Mouse (Mus musculus) neural tube, embryonic 13.5 days (tissue): ENCODE measurements around the gene Fn1. TPM values are rescaled to one million over a fixed set of nuclear protein-coding genes. Genes with fewer than 3 reads are reported as not detected.

Experiments used
- ATAC-seq: fragments of 200-750 bp; cut with Nextera tagmentation; 2 replicates; pipeline ENCODE4 v1.8.0; 2017; ENCODE audit warnings: low read depth, mild to moderate bottlenecking, moderate TSS enrichment, moderate library complexity
- H3K27ac ChIP-seq: fragments of 300-500 bp; sonication (generic); replicated peaks from 2 replicates; pipeline ENCODE4 v1.5.1; 2015; ENCODE audit warnings: moderate library complexity, mild to moderate bottlenecking, inconsistent platforms
- H3K27me3 ChIP-seq: fragments of 300-500 bp; sonication (generic); 2 replicates; pipeline ENCODE4 v1.6.1; 2015; ENCODE audit warnings: mild to moderate bottlenecking, inconsistent platforms
- H3K36me3 ChIP-seq: fragments of 300-500 bp; sonication (generic); 2 replicates; pipeline ENCODE4 v1.6.1; 2015; ENCODE audit warnings: mild to moderate bottlenecking, inconsistent platforms
- H3K4me1 ChIP-seq: fragments of 300-500 bp; sonication (generic); replicated peaks from 2 replicates; pipeline ENCODE4 v1.6.1; 2015; ENCODE audit warnings: inconsistent platforms
- H3K4me2 ChIP-seq: fragments of 300-500 bp; sonication (generic); 2 replicates; pipeline ENCODE4 v1.6.1; 2015; ENCODE audit warnings: inconsistent platforms, mild to moderate bottlenecking, moderate library complexity
- H3K4me3 ChIP-seq: fragments of 300-500 bp; sonication (generic); 2 replicates; pipeline ENCODE4 v1.5.1; 2015; ENCODE audit warnings: mild to moderate bottlenecking, inconsistent platforms
- H3K9ac ChIP-seq: fragments of 300-500 bp; sonication (generic); 2 replicates; pipeline ENCODE4 v1.6.1; 2015; ENCODE audit warnings: moderate library complexity, mild to moderate bottlenecking, inconsistent platforms
- H3K9me3 ChIP-seq: fragments of 300-500 bp; sonication (generic); 2 replicates; pipeline ENCODE4 v1.6.1; 2016; ENCODE audit warnings: inconsistent platforms
- WGBS: fragments of 180-500 bp; shearing (Covaris S2); methylation state at CpG from one replicate; pipeline ENCODE4 v1.1.7; 2015; 5-methylcytosine and 5-hydroxymethylcytosine counted together
- polyA plus RNA-seq: library from polyadenylated mRNA; unstranded; fragments of >200 nt; fragmentation: Nextera tagmentation; extraction: Ambion mirVana; gene quantifications from 2 replicates; pipeline ENCODE4 v1.2.1, GENCODE M21; 2015

Fn1 gene
- polyA plus RNA-seq, 1 experiment from 2014 or later: 38.7 TPM

DNA sequence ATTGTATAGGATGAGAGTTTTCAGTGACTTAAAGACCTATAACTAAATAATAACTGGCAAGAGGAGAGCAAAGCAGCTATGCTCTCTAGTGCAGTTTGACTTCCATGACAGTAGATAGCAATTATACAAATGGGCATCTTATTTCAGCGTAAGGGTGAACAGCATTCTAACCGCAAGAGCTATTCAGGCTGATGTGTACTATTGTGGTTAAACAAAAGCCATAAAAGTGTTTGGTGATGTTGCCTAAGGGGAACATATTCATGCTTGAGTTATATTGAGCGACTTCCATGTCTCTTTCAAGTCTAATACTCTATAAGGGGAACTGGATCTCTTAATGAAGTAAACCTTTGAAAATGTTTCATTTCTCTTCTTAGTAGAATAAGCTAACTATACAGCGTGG lies 21.3 kb upstream of the Fn1 start:
- no peaks in the 10 kb centered on the region for H3K36me3 ChIP-seq
- peaks cover 11% of the 10 kb centered on the region for H3K4me1 ChIP-seq
- H3K27me3 ChIP-seq: no peaks in the 10 kb centered on the region
- no peak overlapping the region for H3K4me3 ChIP-seq
- H3K9ac ChIP-seq: no peak overlapping the region
- peak; percentile 50; the same call in 1 of the 2 replicates for ATAC-seq
- WGBS: 58% methylated on average over 4 of the region's 4 CpGs
- H3K27ac ChIP-seq: peak overlapping the region; percentile 65; the same call in 1 of the 2 replicates
- no peak overlapping the region for H3K4me2 ChIP-seq
- H3K9me3 ChIP-seq: no peaks in the 10 kb centered on the region

DNA sequence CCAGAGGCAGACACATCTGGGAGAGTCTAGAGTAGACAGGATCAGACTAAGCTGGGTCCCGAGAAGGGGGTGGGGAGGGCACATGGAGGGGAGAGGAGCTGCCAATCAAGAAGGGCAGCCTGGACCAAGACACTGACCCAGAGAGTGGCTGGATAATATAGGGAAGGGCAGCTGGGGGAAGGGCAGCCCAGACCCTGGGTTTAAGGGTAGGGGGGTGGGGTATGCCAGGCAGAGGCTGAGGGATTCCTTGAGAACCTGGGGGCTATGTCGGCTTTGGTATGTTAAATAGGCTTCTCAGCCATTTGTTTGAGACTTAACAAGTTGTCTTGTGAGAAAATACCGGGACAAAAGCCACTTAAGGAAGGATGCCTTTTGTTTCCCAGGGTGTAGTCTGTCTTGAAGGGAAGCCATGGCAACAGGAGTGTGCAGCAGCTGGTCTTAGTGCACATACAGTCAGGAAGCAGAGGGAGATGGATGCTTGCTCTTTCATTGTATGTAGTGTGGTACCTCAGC lies 20.5 kb upstream of the Fn1 start:
- Histone ChIP-seq H3K27ac (peak overlapping the region; percentile 65), H3K4me2 (no peak overlapping the region)

DNA sequence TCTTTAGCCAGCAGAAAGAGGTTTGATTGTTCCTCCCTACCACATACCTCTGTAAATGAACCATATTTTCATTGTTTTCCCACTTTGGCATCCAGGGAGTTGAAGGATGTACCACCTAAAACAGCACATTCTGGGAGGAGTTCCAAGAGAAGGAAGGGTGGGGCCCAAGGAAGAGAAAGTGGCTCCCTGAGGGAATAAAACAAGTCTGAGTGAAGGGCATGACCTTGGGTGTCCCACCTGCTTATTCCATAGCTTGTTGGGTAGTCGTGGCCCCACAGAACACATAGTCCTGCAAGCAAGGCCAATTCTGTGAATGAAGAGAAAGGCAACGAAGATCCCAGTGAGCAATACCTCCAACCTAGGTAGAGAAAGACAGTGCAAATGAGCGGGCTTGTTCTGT lies 19.3 kb upstream of the Fn1 start:
- no peak overlapping the region for H3K9ac ChIP-seq
- no peak for ATAC-seq
- no peaks in the 10 kb centered on the region for H3K9me3 ChIP-seq
- no peak overlapping the region for H3K4me2 ChIP-seq
- H3K4me1 ChIP-seq: peaks cover 11% of the 10 kb centered on the region
- no peak overlapping the region for H3K4me3 ChIP-seq
- H3K27me3 ChIP-seq: no peaks in the 10 kb centered on the region
- H3K27ac ChIP-seq: no peak overlapping the region
- H3K36me3 ChIP-seq: no peaks in the 10 kb centered on the region
- 90% methylated on average over 3 of the region's 3 CpGs for WGBS

More for the DNA sequence above, 20.5 kb upstream of the Fn1 start:
- H3K4me3 ChIP-seq: no peak overlapping the region
- H3K27me3 ChIP-seq: no peaks in the 10 kb centered on the region
- H3K9me3 ChIP-seq: no peaks in the 10 kb centered on the region
- peak; percentile 90 for ATAC-seq
- WGBS: 6% methylated on average over 3 of the region's 3 CpGs
- H3K4me1 ChIP-seq: peaks cover 11% of the 10 kb centered on the region
- no peak overlapping the region for H3K9ac ChIP-seq
- no peaks in the 10 kb centered on the region for H3K36me3 ChIP-seq

DNA sequence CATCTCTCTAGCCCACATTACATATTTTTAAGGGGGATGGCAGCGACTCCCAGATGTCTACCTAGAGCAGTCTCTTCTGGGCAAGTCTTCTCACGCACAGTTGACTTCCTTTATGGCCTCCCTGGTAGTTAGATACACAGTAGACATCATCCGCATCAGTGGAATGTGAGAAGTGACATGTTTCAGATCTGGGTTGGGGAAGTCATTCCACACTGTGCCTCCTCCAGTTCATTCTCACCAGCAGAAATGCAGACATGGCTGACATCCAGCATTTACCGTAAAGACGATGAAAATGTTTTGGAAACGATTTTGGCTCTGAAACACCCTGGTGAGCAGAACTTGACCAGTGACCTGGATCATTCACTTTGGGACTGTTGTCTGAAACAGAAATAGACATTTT lies 10.2 kb upstream of the Fn1 start:
- Histone ChIP-seq H3K4me2 (no peak overlapping the region), H3K9me3 (peaks cover 4% of the 10 kb centered on the region; the same call in 1 of the 2 replicates), H3K36me3 (no peaks in the 10 kb centered on the region), H3K4me1 (no peaks in the 10 kb centered on the region), H3K27me3 (no peaks in the 10 kb centered on the region), H3K27ac (no peak overlapping the region), H3K9ac (no peak overlapping the region), H3K4me3 (no peak overlapping the region)
- WGBS: 87% methylated on average over 6 of the region's 6 CpGs
- ATAC-seq: no peak

DNA sequence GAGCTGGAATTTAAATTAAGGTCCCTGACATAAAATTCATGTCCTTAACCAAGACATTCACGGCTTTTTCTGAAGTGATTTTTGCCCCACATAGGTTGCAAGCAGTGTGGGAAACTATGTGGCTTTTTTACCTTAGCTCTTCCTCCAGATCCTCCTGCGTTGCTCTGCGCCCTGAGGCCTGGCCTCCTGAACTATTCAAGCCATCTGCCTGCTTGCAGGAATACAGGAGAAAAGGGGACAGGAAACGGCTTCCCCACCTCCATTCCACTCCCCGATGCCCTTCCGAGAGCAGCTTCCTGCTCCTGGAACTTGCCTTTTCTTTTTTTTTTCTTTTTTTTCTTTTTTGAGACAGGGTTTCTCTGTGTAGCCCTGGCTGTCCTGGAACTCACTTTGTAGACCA lies 5.6 kb upstream of the Fn1 start:
- no peak overlapping the region for H3K9ac ChIP-seq
- H3K27ac ChIP-seq: no peak overlapping the region
- peaks cover 4% of the 10 kb centered on the region; the same call in 1 of the 2 replicates for H3K9me3 ChIP-seq
- no peaks in the 10 kb centered on the region for H3K36me3 ChIP-seq
- H3K4me2 ChIP-seq: no peak overlapping the region
- ATAC-seq: no peak
- peaks cover 6% of the 10 kb centered on the region for H3K4me1 ChIP-seq
- 73% methylated on average over 6 of the region's 6 CpGs for WGBS
- no peak overlapping the region for H3K4me3 ChIP-seq
- H3K27me3 ChIP-seq: no peaks in the 10 kb centered on the region; the same call in 1 of the 2 replicates

DNA sequence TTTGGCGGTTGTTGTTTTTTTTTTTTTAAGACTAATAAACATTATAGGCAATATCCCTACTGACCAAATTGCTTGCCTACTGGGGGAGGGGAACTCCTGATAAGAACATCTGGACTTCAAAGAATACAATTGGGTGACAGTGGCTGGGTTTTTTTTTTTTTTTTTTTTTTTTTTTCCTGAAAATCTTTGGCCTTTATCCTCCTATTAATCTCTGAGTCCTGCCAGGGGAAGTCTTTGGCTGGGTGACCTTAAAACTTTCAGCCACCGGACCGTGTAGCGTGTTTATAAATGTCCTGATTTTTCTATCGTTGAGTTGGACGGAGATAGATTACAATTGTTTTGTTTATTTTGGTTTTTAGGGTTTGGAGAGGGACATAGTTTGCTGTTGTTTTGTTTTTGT lies 3.3 kb upstream of the Fn1 start:
- no peak overlapping the region for H3K4me2 ChIP-seq
- no peak overlapping the region for H3K27ac ChIP-seq
- H3K9me3 ChIP-seq: no peaks in the 10 kb centered on the region
- WGBS: 83% methylated on average over 6 of the region's 6 CpGs
- H3K4me1 ChIP-seq: peaks cover 9% of the 10 kb centered on the region
- no peak overlapping the region for H3K4me3 ChIP-seq
- ATAC-seq: no peak
- H3K9ac ChIP-seq: no peak overlapping the region
- peaks cover 5% of the 10 kb centered on the region; the same call in 1 of the 2 replicates for H3K27me3 ChIP-seq
- H3K36me3 ChIP-seq: no peaks in the 10 kb centered on the region

DNA sequence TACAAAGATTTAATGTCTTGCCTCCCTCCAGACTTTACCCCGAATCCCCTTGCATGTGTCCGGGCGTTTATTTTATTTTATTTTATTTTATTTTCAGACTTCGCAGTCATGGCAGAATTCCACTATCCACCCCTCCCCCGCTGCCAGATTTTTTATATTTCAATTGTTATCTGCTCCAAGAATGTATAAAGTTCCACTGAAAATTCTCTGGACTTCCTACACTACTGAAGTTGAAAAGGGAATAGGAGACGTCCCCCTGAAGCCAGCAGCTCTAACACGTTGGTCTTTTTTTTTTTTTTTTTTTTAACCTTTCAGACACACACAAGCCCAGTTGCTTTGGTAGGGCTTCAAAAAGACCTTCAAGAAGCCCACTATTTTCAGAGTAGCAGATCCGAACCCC lies 1.2 kb upstream of the Fn1 start:
- H3K9ac ChIP-seq: peak overlapping the region; percentile 75
- peak overlapping the region; percentile 86 for H3K4me2 ChIP-seq
- 16% methylated on average over 8 of the region's 8 CpGs for WGBS
- no peak overlapping the region for H3K27ac ChIP-seq
- no peaks in the 10 kb centered on the region for H3K36me3 ChIP-seq
- peaks cover 6% of the 10 kb centered on the region for H3K27me3 ChIP-seq
- H3K9me3 ChIP-seq: no peaks in the 10 kb centered on the region
- H3K4me3 ChIP-seq: peak overlapping the region; percentile 72
- peaks cover 9% of the 10 kb centered on the region for H3K4me1 ChIP-seq
- no peak for ATAC-seq

DNA sequence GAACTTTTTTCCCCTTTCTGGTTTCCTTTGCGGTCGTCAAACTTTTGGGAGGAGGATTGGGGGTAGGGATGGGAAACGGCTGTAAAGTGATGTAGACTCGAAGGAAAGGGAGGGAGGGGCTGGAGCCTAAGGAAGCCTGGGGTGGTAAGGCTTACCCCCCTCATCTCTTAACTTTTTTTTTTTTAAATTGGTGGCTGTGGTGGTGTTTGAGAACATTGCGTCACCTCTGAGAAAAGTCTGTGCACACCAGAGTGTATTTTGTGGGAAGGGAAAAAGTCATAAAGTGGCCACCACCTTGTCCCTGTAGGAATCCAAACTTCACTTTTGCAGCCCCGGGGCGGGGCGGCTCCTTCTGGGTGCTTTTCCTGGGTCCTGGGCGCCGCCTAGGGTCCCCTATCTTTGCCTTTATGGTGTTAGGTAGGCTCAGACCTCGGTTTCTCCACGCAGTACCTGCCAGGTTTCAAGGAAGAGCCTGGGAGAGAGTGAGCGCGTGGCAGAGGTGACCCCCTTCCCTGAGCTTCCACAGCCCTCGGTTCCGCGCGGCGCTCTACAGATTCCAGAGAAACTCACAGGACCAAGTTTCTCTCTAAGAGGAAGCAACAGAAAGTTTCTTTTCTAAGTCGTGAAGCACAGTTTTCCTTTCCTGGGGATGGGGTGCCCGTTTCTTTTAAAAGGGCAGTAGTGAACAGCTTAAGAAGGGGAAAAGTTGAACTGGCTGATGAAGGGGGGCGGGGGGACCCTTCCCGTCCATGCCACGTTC lies 580 bp upstream of the Fn1 start:
- Histone ChIP-seq H3K36me3 (no peaks in the 10 kb centered on the region), H3K4me2 (peak overlapping the region; percentile 86), H3K4me1 (peaks cover 9% of the 10 kb centered on the region), H3K9me3 (no peaks in the 10 kb centered on the region), H3K9ac (peak overlapping the region; percentile 75), H3K27ac (peak overlapping the region; percentile 64), H3K4me3 (peak overlapping the region; percentile 72), H3K27me3 (peaks cover 6% of the 10 kb centered on the region)
- under 1% methylated on average over 24 of the region's 24 CpGs for WGBS
- no peak for ATAC-seq

DNA sequence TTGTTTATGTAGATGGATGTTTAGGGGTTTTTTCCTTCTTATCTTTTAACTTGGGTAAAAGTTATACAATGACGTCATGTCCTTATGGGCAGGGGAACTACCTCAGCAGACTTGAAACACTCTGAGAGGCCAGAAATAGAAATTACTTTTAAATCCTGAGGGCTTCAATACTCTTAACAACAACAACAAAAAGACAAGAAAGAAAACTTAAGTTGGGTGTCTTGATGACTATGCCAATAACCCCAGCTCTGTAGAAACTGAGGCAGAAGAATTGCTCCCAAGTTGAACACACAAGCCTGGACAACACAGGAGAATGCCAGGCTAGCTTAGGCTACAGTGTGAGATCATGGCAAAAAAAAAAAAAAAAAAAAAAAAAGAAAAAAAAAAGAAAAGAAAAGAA lies 1.2 kb downstream of the Fn1 start:
- Histone ChIP-seq H3K4me2 (peak overlapping the region; percentile 86), H3K4me1 (peaks cover 9% of the 10 kb centered on the region), H3K36me3 (0 out of 2 replicates have a peak, but pooled peaks cover 4% of the 10 kb centered on the region), H3K27me3 (peaks cover 6% of the 10 kb centered on the region), H3K27ac (no peak overlapping the region), H3K4me3 (peak overlapping the region; percentile 72; the same call in 1 of the 2 replicates), H3K9me3 (no peaks in the 10 kb centered on the region), H3K9ac (no peak overlapping the region)
- ATAC-seq: no peak
- WGBS: 30% methylated on average over 1 of the region's 1 CpGs

DNA sequence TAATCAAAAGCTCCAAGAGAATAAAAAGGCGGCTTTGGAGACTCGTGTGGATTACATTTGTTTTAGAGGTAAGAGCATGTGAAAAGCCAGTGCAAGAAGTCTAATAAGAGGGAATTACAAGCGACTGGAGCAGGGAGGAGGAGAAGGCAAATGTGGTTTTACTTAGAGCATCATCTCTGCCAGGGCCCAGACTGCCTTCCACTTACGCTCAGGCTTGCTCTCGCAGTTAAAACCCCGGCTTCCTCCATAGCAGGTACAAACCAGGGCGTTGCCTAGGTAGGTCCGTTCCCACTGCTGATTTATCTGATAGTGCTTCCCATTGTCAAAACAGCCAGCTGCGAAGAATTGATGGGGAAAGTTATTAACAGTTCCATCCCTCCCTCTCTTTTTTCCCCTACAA lies 1.7 kb downstream of the Fn1 start:
- 0 out of 2 replicates have a peak, but pooled peaks cover 4% of the 10 kb centered on the region for H3K36me3 ChIP-seq
- 28% methylated on average over 9 of the region's 9 CpGs for WGBS
- H3K27ac ChIP-seq: no peak overlapping the region
- no peak overlapping the region for H3K9ac ChIP-seq
- peaks cover 6% of the 10 kb centered on the region for H3K27me3 ChIP-seq
- H3K4me2 ChIP-seq: peak overlapping the region; percentile 86
- H3K9me3 ChIP-seq: no peaks in the 10 kb centered on the region
- H3K4me1 ChIP-seq: peaks cover 9% of the 10 kb centered on the region
- no peak for ATAC-seq
- peak overlapping the region; percentile 20 for H3K4me3 ChIP-seq

DNA sequence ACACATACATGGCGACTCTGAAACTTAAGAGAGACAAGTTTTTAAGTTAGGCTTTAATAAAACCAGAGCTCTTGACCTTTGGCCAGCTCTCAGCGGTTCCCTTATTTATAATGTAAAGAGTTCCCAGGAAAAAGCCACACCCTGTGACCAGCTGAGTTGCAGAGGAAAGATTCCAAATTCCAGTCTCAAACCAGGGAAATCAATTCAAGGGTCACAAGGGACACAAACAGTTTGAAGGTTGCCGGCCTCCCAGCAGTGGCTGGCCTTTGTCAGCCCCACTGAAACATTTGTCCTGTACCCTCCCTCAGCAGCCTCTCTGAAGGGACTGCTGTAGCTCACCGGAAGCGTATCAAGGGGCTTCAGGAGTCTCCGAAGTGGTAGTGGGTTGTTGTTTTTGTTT lies 2.3 kb downstream of the Fn1 start:
- 17% methylated on average over 6 of the region's 6 CpGs for WGBS
- Histone ChIP-seq H3K9me3 (no peaks in the 10 kb centered on the region), H3K4me3 (peak overlapping the region; percentile 20), H3K4me2 (peak overlapping the region; percentile 86), H3K27me3 (peaks cover 6% of the 10 kb centered on the region), H3K36me3 (0 out of 2 replicates have a peak, but pooled peaks cover 10% of the 10 kb centered on the region), H3K27ac (no peak overlapping the region), H3K4me1 (peaks cover 9% of the 10 kb centered on the region), H3K9ac (no peak overlapping the region)
- ATAC-seq: no peak

DNA sequence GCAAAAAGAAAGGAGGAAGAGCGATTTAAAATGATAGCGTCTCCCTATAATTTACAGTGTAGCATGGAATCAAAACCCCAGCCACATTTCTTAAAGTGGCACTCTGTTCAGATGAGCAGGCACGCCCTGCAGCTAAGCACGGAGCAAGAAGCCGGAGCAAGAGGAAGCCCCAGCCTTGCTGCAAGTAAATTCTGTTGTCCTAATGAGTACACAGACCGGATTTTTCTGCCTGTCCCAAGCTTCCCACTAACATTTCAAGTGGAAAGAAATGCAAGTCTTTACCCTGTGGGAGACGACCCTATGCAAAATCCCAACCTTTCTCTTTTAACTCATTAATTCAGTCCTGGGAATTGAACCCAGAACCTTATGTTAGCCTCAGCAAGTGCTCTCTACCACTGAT lies 4.8 kb downstream of the Fn1 start:
- Histone ChIP-seq H3K9ac (no peak overlapping the region), H3K36me3 (peaks cover 26% of the 10 kb centered on the region), H3K4me2 (no peak overlapping the region), H3K27ac (no peak overlapping the region), H3K9me3 (no peaks in the 10 kb centered on the region), H3K27me3 (peaks cover 6% of the 10 kb centered on the region), H3K4me1 (no peaks in the 10 kb centered on the region; the same call in none of the 2 replicates), H3K4me3 (no peak overlapping the region)
- ATAC-seq: no peak
- WGBS: 91% methylated on average over 7 of the region's 7 CpGs
